Mouse (Mus musculus) limb, embryonic 11.5 days (tissue): ENCODE measurements around the gene Dkk3. TPM values are rescaled to one million over a fixed set of nuclear protein-coding genes. Genes with fewer than 3 reads are reported as not detected.

ENCODE experiments used
- polyA plus RNA-seq: library from polyadenylated mRNA; unstranded; fragments of >200 nt; fragmentation: Nextera tagmentation; extraction: Ambion mirVana; gene quantifications from 2 replicates; pipeline ENCODE4 v1.2.1, GENCODE M21; 2014

The Dkk3 gene
- polyA plus RNA-seq, 1 experiment from 2014 or later: 8.3 TPM

Other genes with a start within 250 kb of the Dkk3 start
- 99.7 and 115 TPM in 2 replicates for gene Usp47, start 135.6 kb downstream of the Dkk3 start, polyA plus RNA-seq
- 2.3 and 2.4 TPM in 2 replicates for gene Mical2, start 66.8 kb upstream of the Dkk3 start, polyA plus RNA-seq